Mouse (Mus musculus) kidney, adult 2 months (tissue): ENCODE results near the gene Pias4. TPM values are rescaled to one million over a fixed set of nuclear protein-coding genes. Genes with fewer than 3 reads are reported as not detected.
"Not testable (repeated sequence)": the region's sequence is repeated elsewhere in the genome, so short reads cannot be mapped to it uniquely, and the experiment has no call there.

ENCODE experiments used
- DNase-seq: peaks from one replicate; pipeline ENCODE4 v3.0.0; 2021
- H3K27ac ChIP-seq: fragments of 200-500 bp; 2 replicates; pipeline ENCODE4 v1.5.1; 2012; ENCODE audit warnings: low read depth, low read length, control low read depth, inconsistent platforms; ENCODE audit not compliant: insufficient read depth
- H3K27me3 ChIP-seq: fragments of 200-500 bp; replicated peaks from 2 replicates; pipeline ENCODE4 v1.6.1; 2012; ENCODE audit warnings: mild to moderate bottlenecking, moderate library complexity, low read length, inconsistent platforms; ENCODE audit not compliant: control insufficient read depth, insufficient read depth
- H3K36me3 ChIP-seq: fragments of 200-500 bp; 2 replicates; pipeline ENCODE4 v1.6.1; 2012; ENCODE audit warnings: mild to moderate bottlenecking, moderate library complexity, low read length, inconsistent platforms; ENCODE audit not compliant: control insufficient read depth, insufficient read depth
- H3K4me1 ChIP-seq: fragments of 200-500 bp; 2 replicates; pipeline ENCODE4 v1.6.1; 2011; ENCODE audit warnings: low read length; ENCODE audit not compliant: control insufficient read depth, insufficient read depth
- H3K4me3 ChIP-seq: fragments of 200-500 bp; 2 replicates; pipeline ENCODE4 v1.5.1; 2011; ENCODE audit warnings: mild to moderate bottlenecking, low read depth, low read length, control low read depth; ENCODE audit not compliant: insufficient read depth
- CTCF ChIP-seq: fragments of 200-500 bp; conservative IDR thresholded peaks from 2 replicates; pipeline ENCODE4 v1.5.1; 2011; ENCODE audit warnings: low read depth, mild to moderate bottlenecking, control low read depth, low read length, moderate library complexity, mixed read lengths; ENCODE audit not compliant: insufficient read depth, insufficient read length
- POLR2A ChIP-seq: fragments of 200-500 bp; IDR thresholded peaks from one replicate; pipeline ENCODE4 v1.6.1; 2011; ENCODE audit warnings: low read depth, low read length, control low read depth
- WGBS: fragments of 180-500 bp; shearing (Covaris S2); methylation state at CpG from one replicate; pipeline ENCODE4 v1.1.7; 2018; 5-methylcytosine and 5-hydroxymethylcytosine counted together
- polyA plus RNA-seq: library from polyadenylated mRNA; depleted of rRNA; stranded (reverse); fragments of >200 nt; gene quantifications from 2 replicates; pipeline ENCODE4 v1.2.3, GENCODE M21; 2012

Gene Pias4
- polyA plus RNA-seq, 1 experiment, result 36.8 TPM

GRCm38 (mm10) chr10:81175936-81176465, 8.3 kb upstream of the Pias4 start:
- H3K4me3 ChIP-seq, result peak overlapping the region; percentile 36
- TF ChIP-seq CTCF (no peak), POLR2A (no peak)
- H3K36me3 ChIP-seq, result peaks cover 10% of the 10 kb centered on the region
- H3K27me3 ChIP-seq, result no peaks in the 10 kb centered on the region
- no peak for DNase-seq
- peak overlapping the region; percentile 83 for H3K27ac ChIP-seq
- H3K4me1 ChIP-seq, result peaks cover 16% of the 10 kb centered on the region; the same call in 1 of the 2 replicates
- WGBS, result under 1% methylated on average over 13 of the region's 13 CpGs

DNA sequence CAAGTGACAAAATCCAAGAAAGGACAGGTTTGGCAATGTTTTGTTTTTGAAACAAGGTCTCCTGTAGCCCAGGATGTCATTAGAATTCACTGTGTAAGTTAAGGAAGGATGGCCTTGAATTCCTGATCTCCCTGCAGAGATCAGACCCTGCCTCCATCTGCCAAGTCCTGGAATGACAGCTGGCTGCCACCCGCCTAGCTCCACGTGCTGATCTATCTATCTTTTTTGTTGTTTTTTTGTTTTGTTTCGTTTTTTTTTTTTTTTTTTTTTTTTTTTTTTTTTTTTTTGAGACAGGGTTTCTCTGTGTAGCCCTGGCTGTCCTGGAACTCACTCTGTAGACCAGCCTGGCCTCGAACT, 7.6 kb upstream of the Pias4 start:
- not testable (repeated sequence) for H3K36me3 ChIP-seq, H3K27me3 ChIP-seq, DNase-seq, H3K4me3 ChIP-seq
- Histone ChIP-seq H3K4me1 (peaks cover 16% of the 10 kb centered on the region; the same call in 1 of the 2 replicates), H3K27ac (peak overlapping the region; percentile 83)
- 6% methylated on average over 4 of the region's 4 CpGs for WGBS

DNA sequence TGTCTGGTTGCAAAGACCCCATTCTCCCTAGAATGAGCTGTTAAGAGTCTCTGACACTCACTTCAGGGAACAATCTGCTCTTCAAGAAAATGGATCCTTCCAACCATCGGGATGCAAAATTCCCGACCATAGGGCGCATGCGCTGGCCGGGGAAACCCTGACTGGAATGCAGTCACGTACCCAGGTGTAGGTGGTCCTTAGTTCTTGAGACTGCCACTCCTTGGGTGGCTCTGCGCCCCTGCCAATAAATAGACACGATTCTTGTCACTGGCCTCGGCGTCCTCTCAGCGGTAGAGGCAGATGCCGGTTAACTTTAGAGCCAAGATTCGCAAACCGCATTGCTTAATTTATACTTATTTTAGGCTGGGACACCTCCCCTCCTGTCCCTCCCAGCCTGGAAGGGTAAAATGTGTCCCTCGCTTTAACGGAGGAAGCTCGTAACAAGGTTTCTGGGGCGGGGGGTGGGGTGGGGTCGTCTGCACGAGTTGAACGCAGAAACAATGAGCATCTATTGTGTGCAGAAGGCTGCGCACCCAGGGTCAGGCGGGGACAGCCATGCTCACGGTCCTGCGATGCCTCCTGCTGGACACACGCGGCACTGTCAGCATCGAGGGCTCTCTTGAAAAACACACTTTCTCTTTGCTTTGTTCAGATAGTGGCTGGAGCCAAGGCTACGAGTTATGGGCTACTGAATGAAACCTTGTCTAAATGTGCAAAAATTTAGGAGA, 7.1 kb upstream of the Pias4 start:
- Histone ChIP-seq H3K27ac (peak overlapping the region; percentile 83; the same call in 1 of the 2 replicates), H3K27me3 (no peaks in the 10 kb centered on the region), H3K36me3 (peaks cover 7% of the 10 kb centered on the region), H3K4me3 (peak overlapping the region; percentile 25; the same call in 1 of the 2 replicates), H3K4me1 (peaks cover 16% of the 10 kb centered on the region; the same call in 1 of the 2 replicates)
- whole genome bisulfite sequencing, result 5% methylated on average over 29 of the region's 29 CpGs
- TF ChIP-seq CTCF (peak; percentile 97), POLR2A (no peak)
- peak; percentile 91 for DNase-seq

DNA sequence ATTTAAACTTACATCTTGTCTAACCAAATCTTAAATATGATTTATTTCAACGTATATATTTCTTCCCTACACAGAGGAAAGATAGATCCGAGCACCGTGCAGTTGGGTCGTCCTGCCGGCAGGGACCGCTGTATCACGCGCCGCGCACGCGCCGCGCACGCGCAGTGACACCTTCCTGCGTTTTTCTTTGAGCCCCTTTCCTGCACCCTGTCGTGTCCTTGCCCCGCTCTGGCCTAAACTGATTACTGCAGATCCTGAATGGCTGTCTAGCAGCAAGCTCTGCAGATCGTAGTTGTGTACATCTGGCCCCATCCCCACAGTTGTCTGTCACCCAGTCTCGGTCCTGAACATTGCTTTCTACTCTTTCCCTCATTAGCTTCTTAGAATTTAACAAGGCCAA, 5.4 kb upstream of the Pias4 start:
- WGBS, result 5% methylated on average over 21 of the region's 21 CpGs
- peak; percentile 81 for TF ChIP-seq CTCF
- TF ChIP-seq POLR2A, result no peak
- peaks cover 21% of the 10 kb centered on the region; the same call in 1 of the 2 replicates for H3K4me1 ChIP-seq
- no peaks in the 10 kb centered on the region for H3K36me3 ChIP-seq
- H3K27ac ChIP-seq, result peak overlapping the region; percentile 86
- no peaks in the 10 kb centered on the region for H3K27me3 ChIP-seq
- DNase-seq, result peak; percentile 86
- H3K4me3 ChIP-seq, result peak overlapping the region; percentile 22; the same call in 1 of the 2 replicates

- DNase-seq, result not testable (repeated sequence)
Observed at GRCm38 (mm10) chr10:81169411-81169900, 1.7 kb upstream of the Pias4 start.

GRCm38 (mm10) chr10:81168521-81169244, 960 bp upstream of the Pias4 start:
- Histone ChIP-seq H3K36me3 (no peaks in the 10 kb centered on the region), H3K4me1 (peaks cover 20% of the 10 kb centered on the region; the same call in 1 of the 2 replicates), H3K27ac (peak overlapping the region; percentile 96), H3K4me3 (peak overlapping the region; percentile 82), H3K27me3 (no peaks in the 10 kb centered on the region)
- peak; percentile 94 for DNase-seq
- WGBS, result 1% methylated on average over 29 of the region's 29 CpGs
- no peak for TF ChIP-seq CTCF
- no peak for TF ChIP-seq POLR2A

More at GRCm38 (mm10) chr10:81169411-81169900, 1.7 kb upstream of the Pias4 start:
- not testable (repeated sequence) for H3K27me3 ChIP-seq, H3K36me3 ChIP-seq, H3K4me3 ChIP-seq
- H3K4me1 ChIP-seq, result peaks cover 20% of the 10 kb centered on the region; the same call in 1 of the 2 replicates
- 0 out of 2 replicates have a peak overlapping the region, but pooled peaks have one; percentile 31 for H3K27ac ChIP-seq
- WGBS, result 17% methylated on average over 8 of the region's 14 CpGs

GRCm38 (mm10) chr10:81168087-81168431, 336 bp upstream of the Pias4 start:
- H3K4me3 ChIP-seq, result peak overlapping the region; percentile 36
- no peak for TF ChIP-seq POLR2A
- TF ChIP-seq CTCF, result no peak
- no peak for DNase-seq
- peak overlapping the region; percentile 29 for H3K27ac ChIP-seq
- H3K27me3 ChIP-seq, result no peaks in the 10 kb centered on the region
- 4% methylated on average over 5 of the region's 5 CpGs for WGBS
- peaks cover 15% of the 10 kb centered on the region; the same call in 1 of the 2 replicates for H3K4me1 ChIP-seq
- H3K36me3 ChIP-seq, result no peaks in the 10 kb centered on the region
